Mouse (Mus musculus): ENCODE data around the gene Sat1. TPM values are rescaled to one million over a fixed set of nuclear protein-coding genes. Genes with fewer than 3 reads are reported as not detected.

Gene Sat1
- total RNA-seq, 2 experiments from 2014 or later: 25.5 to 39.9 TPM

DNA sequence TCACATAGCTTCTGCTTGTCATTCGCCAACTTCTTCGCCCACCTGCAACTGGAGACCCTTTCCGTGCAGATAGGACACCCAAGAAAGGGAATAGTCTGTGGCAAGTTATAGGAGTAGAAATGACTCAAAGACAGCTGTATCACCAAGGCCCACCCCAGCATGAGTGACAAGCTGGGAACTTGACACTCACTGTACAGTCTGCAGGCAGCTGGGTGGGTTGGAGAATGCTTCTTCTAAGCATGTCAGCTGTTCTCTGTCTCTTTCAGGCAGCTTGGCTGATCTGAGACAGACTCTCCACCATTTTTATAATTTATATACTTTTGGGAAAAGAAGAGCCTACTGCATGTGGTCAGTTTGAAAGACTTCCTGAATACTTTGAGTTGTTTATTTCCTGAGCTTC lies 48.6 kb downstream of the Sat1 start:
- DNase-seq (ENCODE audit: low spot score in 2 of 2): no peak

DNA sequence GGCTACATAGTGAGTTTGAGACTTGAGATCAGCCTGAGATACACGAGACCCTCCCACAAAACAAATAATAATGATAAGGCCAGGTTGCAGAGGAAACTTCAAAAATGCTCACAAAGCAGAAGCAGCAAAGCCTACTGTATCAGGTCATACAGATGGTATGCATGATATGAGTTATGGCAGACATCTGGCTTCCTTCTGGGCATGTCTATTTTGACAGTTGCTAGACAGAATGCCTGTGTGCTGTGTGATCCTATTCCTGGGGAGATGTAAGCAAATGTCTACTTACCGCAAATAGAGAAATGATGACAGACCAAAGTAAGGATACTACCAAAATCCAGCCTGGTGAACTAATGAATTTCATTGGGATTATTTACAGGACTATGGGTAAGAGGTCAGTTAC lies 49.9 kb downstream of the Sat1 start:
- DNase-seq (ENCODE audit: low spot score in 2 of 2): no peak

DNA sequence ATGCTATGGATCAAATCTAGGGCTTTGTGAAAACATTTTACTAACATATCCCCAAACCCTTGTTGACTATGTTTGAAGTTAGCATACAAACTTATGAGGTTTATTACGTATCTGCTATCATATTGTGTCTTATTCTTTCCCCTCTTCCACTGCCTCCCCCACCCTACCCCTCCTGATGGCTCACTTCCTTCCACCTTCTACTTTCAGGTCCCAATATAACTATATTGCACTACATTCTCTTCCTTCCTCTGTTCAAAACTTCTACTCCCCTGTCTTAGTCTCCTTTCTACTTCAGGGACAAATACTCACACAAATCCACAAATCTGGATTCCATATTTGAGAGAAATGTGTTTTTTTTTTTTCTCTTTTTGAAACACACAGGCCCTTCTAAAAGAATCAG lies 52.7 kb downstream of the Sat1 start:
- no peak for DNase-seq (ENCODE audit: low spot score in 2 of 2)

Other genes starting within 250 kb of the Sat1 start
- not detected for gene Magea8, start 220.6 kb downstream of the Sat1 start, total RNA-seq (2021)
- not detected for gene Magea5, start 153.3 kb downstream of the Sat1 start, total RNA-seq (2021)
- gene Magea1, start 126.7 kb downstream of the Sat1 start, total RNA-seq (2021): not detected
- not detected for gene Magea2, start 122.8 kb downstream of the Sat1 start, total RNA-seq (2021)
- gene Cldn34b2, start 88.0 kb downstream of the Sat1 start, total RNA-seq (2021): not detected
- 10 to 100 TPM; 36.3 to 36.5 TPM for gene Acot9, start 46.0 kb upstream of the Sat1 start, total RNA-seq (2021)
- 100 to 1,000 TPM in 1 of 2 experiments, 10 to 100 TPM in 1; 91.9 to 101 TPM for gene Prdx4, start 124.3 kb upstream of the Sat1 start, total RNA-seq (2021)